Mouse (Mus musculus) spleen, postnatal 10 days (tissue): ENCODE measurements around the gene Gfpt2.

Experiments used
- DNase-seq, 2 experiments: peaks; one replicate each; pipeline ENCODE4 v3.0.0; 2021 to 2022; ENCODE audit warnings: low spot score in 2 of 2

Gfpt2 gene

DNA sequence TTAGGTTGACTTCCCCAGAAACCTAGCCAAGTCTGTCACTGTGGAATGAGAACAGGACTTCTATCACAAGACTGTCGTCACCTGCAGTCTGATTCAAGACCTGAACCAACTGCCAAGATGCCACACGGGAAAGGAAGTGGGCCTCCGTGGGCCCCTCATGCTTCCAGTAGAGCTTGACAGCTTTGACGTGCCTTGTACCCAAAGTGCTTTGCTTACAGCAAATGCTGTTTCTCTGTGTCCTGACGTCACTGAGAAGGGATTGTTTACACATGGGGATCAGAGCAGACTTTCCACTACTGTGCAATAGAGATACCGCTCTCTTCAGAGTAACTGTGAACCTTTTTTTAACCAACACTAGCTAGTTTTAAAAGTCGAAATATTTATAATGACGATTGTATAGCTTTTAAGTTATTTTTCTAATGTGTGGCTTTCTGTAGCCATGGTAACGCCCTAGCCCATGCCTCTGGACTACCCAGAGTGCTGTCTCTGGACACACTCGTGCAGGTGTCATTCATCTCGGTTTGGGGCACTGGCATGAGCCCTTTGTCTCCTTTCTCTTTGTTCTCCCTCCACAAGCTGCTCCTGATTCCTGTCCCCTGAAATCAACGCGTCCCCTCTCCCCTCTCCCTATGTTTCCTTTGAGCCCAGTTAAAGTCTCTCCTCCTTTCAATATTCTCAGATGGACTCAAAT lies 43.9 kb downstream of the Gfpt2 start:
- DNase-seq: no peak

DNA sequence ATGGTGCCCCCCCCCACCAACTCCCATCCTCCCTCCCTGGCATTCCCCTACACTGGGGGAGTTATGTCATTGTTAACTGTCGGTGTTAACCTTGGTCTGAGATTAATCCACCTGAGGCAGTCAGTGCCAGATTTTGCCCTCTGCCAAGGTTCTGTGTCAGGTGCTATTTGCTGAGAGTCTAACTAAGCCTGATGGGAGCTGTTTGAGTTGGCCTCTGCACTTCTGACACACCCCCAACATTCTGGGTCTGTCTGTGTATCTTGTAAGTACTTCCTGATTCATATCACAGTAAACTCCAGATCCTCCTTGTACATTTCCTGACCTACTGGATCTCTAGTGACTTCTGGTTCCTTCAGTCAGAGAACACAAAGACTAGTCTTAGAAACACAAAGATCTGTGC lies 46.7 kb downstream of the Gfpt2 start:
- no peak for DNase-seq

DNA sequence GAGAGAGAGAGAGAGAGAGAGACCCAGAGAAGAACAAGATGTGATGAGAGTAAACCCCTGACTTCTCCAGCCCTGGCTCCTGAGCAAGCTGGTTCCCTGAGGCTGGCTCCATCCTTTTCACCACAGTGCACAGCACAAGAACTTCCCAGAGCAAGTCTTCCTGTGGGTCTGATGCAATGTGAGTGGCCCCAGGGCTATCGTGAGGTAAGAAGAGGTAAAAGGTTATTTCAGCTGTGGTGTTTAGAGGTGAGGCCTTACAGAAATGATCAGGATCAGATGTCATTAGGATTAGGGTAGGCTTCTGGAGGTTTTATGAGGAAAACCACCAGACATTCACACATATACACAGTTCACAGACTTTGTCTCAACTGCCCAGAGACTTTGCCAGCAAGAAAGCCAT lies 47.9 kb downstream of the Gfpt2 start:
- DNase-seq: no peak

DNA sequence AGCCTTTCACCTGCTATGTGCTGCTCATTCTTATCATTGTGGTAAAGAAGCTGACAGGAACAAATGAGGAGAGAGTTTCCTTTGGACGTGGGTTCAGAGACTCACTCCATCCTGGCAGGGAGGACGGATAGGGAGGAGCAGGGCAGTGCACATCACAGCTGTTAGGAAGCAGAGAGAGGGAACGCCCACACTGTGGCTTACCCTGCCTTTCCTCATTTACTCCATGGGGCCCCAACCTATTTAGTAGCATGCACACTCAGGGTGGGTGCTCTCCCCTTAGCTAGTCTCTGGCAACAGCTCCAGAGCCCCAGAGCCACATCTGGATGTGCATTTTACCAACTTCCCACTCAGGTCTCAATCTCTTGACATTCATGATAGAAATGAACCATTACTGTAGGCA lies 48.7 kb downstream of the Gfpt2 start:
- DNase-seq: no peak

DNA sequence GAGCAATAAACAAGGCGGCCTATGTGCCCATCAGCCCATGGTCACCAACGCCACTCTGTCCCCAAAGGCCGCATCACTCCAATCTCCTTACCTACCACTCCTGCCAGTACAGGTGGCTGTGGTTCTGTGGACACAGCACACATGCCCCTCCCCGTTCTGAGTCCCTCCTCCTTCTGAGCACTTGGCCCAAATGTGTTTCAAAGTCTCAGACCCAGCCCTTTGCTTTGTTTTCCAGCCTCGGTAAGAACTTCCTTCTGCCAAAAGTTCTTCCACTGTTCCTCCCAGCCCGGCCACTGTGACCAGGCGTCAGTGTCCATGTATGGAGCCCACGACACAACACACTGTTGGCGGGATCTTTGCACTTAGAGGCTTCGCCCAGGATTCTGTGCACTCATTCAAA lies 50.3 kb downstream of the Gfpt2 start:
- DNase-seq: no peak

DNA sequence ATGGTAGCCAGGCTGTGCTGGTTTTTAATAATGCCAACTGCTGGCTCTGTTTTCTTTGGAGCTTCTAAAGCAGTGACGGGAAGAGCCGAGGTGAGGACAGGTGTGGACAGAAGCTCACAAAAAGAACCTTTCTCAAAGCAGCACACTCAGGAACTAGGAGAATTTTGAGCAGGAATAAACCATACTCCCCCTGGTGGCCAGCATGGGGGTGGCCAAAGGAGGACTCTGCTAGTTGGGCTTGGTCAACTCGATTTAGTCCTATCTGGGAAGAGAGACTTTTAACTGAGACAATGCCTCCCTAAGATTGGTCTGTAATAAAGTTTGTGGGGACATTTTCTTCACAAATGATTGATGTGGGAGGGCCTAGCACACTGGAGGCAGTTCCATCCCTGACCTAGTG lies 51.0 kb downstream of the Gfpt2 start:
- peak; percentile 62 to 79 for DNase-seq

DNA sequence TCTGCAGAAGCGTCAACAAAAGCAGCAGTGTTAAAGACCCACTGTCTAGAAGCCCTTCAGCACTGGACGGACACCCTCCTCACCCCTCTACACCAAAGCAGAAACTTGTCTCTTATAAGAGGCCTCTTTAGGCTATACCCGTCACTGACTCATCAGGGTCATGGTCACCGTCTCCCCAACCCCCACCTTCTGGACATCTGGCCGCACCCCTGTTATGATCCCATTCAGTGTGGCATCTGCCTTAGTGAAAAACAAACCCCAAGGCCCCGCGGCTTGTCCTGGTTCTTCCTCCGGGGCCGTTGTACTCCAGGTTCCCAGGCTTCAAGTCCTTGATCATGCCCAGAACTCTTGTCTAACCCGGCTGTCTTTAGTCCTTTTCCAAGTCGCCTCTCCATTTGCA lies 52.0 kb downstream of the Gfpt2 start:
- no peak for DNase-seq

DNA sequence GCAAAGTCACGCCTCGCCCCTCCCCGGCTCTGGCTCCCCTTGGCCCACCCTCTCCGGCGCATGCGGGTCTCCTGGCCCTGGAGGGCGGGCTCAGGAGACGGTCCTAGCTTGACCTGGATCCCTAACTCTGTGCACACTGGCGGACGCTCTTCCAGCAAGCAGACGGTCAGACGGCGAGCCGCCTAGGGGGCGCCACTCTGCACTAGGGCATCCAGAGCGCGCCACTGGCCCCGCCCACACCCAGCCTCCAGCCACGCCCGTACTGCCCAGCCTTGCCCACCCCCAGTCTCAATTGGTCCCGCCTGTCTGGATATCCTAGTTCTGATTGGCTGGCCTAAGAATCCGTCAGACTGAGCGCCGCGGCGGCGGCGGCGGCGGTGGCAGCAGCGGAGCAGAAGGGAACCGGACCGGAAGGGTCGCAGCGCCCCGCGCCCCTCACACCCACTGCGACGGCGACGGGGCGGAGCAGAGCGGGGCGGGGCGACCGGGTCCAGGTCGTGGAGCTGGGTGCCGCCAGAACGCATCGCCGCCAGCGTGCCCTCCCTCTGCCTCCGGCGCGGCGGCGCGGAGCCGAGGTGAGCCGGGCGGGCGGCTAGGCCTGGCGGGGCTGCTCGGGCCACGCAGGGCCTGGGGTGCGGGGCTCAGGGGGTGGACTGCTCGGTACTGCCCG lies 52.6 kb downstream of the Gfpt2 start, which contains the start of gene Mapk9:
Gene Mapk9, plus strand, starts transcription at position 351 of the 670 bp plus-strand sequence.
- DNase-seq: peak; percentile 96 to 99

DNA sequence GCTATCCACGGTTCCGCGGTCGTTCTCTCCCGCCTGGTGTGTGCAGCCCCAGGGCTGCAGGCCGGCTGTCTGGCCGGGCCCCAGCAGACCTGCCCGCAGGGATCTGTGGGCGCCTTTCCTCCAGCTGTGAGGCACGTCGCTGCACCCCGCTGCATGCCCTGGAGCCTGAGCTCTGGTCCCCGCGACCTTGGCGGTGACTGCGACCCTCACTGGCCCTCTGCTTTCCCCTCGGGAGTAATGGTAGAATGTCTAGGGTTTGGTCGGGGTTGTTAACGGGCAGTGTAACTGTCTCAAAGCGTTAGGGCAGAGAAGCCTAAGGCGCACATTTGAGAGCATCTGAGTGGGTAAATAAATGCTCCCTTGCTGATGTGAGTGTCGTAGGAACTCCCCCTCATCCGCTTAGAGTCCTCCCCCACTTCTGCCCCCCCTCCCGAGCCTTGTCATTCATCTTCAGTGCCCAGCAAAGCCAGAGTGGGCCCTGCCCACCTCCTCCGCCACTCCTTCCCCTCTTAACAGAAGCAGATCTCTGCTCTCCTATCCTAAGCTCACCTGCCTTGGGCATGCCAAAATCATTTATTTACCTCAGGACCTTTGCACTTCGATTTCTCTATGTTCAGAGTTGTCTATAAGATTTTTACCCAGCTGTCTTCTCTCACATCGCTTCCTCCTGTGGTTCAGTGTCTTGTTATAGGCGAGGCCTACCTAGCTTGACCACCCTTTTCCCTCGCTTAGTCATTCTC lies 53.3 kb downstream of the Gfpt2 start:
- DNase-seq: peak in 1 of 2 experiments; percentile 36

DNA sequence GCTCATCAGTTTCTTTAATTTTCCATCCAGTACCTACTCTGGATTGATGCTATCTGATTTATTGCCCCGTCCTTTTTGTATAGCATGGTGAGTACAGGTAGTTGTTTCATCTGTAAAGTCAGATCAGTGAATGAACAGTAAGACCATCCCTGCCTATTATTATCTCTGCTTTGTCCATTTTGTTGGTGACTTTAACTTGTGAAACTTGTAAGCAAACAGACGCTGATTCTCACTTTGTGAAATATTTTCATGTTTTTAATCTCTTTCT lies 53.8 kb downstream of the Gfpt2 start:
- DNase-seq: no peak

DNA sequence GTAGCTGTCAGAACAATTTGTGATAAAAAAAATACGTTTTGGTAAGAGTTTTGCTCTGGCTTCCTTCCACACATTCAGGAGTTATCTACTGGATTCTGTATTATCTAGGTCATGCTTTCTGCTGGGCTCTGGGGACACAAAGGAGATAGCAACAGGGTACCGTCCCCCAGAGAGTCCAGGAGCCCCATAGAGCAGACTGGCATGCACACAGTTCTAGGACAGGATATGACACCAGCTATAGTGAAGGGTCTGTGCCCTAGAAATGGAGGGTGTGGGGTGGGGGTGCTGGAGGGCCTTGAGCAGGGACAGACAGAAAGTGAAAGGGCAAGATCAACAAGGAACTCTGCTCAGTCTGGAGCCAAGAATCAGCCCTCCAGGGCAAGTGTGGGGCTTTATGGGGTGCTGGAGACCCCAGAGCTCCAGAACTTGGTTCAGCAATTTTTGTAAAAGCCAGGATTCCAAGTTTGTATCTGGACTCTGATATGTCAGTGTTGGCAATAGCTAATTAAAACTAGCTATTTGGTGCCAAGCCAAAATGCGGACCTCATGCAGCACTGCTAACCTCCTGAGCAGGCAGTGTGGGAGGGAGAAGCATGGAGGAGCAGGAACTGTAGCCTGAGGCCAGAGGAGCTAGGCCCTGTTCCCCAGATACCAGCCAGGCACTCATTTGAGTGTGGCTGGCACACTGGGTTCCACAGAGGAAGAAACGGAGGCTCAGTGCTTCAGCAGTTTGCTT lies 54.3 kb downstream of the Gfpt2 start:
- DNase-seq: no peak

DNA sequence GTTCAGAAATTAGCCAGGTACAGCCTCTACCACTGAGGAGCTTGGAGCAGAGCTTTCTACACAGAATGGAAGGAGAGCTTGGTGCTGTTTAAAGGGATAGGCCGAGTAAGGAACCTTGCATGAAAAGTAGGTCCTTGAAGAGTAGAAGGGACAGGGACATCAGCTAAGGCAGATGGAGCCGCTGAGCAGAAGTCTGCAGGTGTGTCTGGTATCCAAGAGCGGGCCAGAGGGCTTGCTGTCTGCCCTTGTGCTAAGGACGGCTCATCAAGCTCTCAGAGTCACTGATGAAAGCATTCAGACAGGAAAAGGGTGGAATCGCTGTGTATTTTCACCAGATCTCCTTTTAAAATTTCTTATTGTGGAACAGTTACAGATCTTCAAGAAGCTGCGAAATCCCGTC lies 56.4 kb downstream of the Gfpt2 start:
- DNase-seq: no peak

DNA sequence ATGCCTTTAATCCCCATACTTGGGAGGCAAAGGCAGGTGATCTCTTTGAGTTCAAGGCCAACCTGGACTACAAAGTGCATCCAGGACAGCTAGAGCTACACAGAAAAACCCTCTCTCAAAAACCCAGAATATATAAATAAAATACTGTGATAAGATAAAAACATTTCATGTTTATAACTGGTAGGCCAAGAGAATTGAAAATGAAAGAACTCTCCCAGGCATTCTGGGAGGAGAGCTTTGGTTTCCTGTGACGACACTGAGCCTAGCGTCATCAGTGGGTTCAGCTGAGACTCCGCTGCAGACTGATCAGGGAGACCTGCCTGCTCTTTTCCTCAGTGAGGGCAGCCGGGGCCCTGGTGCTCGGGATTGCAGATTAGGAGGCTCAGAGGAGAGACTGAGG lies 61.2 kb downstream of the Gfpt2 start:
- DNase-seq: no peak

DNA sequence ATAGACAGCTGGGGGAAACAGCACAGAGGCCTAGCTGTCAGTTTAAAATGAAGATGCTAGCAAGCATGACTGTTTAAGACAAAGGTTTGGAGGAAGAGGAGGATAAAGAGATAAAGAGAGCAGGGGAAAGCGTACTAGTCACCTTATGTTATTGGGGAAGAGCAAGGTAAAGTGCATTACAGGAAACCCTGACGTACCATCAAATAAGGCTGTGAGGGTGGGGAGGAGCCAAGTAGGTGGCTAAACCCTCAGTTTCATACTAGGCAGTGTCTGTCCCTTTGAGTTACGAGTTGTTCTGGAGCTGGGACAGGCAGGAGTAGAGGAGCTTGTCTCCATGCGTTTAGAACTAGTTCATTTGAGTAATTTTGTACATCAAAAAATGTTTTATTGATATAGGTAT lies 67.2 kb downstream of the Gfpt2 start:
- no peak for DNase-seq

DNA sequence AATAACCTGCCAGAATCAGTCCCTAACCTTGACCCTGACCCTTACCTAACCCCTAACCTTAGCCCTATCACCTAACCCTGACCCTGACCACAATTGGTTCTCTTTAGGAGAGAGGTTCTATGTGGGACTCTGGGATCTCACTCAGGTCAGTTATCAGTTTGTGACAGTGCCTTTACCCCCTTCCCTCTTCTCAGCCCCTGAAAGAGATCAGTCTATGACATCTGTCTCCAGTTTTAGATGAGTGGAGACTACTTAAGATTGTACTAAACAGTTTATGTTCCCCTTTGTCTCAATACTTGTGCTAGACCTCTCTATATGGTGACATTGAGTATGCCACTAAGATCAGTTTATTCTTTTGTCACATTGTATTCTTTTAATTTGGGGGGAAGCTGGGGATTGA lies 69.9 kb downstream of the Gfpt2 start:
- DNase-seq: no peak

DNA sequence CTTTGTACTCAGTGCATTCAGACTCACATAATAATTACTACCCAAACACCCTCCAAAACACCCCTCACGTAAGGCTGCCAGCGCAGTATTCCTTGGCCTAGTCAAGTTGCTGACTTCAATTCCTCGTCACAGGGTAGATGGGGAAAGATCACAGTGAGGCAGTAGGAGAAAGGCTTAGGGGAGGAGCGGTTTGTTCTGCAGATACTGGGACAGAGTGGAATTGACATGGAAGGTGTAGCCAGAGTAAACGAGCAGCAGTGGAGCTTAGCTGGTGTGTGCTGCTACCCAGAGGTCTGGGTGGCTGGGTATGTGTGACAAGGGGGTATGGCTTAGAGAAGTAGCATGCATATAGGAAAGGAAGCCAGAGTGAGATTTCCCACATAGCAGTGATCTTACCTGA lies 73.3 kb downstream of the Gfpt2 start:
- no peak for DNase-seq

DNA sequence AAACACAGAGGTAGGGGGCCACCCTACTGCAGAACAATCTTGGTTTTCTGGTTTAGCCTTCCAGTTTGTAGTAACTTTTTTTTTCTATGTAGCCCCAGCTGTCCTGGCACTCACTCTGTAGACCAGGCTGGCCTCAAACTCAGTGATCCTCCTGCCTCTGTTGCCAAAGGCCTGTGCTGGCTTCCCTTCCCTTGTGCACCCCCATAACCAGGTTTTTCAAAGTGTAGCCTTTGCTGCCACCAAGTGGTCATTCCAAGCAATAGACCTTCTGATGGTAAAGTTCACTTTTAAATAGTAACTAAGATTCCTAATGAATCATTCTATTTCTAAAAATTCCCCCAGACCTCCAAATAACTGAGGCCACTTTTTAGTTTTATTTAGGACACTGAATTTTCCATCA lies 75.8 kb downstream of the Gfpt2 start:
- DNase-seq: peak in 1 of 2 experiments; percentile 61

DNA sequence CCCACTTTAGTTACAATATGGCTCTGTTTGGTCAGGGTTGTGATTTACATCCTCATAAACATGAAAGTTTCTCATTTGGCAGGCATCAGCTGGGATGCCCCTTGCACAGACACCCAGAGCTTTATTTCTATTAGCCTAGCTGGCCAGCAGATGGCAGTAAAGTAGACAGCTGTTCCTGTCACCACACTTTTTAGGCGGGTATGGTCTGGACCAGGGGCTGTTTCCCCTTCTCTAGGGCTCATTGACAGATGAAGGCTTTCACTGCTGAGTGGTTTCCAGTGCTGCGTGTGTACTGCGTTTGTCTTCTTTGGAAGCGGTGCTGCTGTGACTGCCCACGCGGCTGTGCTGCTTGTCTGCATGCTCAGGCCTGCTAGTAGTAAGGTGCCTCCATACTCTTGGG lies 77.9 kb downstream of the Gfpt2 start:
- DNase-seq: peak; percentile 24 to 66

DNA sequence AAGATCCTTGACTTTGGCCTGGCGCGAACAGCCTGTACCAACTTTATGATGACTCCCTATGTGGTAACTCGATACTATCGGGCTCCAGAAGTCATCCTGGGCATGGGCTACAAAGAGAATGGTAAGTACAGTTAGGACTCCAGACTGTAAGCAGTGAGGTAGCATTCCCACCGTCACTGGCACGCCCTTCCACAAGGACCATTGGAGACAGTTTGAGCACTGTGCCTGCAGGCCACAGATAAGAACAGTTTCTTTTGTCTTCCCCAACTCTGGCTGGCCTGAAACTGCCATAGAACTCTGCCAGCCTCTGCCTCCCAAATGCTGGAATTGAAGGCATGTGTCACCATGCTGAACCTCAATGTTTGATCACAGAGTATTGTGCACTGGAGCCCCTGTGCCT lies 78.8 kb downstream of the Gfpt2 start:
- peak in 1 of 2 experiments; percentile 31 for DNase-seq

DNA sequence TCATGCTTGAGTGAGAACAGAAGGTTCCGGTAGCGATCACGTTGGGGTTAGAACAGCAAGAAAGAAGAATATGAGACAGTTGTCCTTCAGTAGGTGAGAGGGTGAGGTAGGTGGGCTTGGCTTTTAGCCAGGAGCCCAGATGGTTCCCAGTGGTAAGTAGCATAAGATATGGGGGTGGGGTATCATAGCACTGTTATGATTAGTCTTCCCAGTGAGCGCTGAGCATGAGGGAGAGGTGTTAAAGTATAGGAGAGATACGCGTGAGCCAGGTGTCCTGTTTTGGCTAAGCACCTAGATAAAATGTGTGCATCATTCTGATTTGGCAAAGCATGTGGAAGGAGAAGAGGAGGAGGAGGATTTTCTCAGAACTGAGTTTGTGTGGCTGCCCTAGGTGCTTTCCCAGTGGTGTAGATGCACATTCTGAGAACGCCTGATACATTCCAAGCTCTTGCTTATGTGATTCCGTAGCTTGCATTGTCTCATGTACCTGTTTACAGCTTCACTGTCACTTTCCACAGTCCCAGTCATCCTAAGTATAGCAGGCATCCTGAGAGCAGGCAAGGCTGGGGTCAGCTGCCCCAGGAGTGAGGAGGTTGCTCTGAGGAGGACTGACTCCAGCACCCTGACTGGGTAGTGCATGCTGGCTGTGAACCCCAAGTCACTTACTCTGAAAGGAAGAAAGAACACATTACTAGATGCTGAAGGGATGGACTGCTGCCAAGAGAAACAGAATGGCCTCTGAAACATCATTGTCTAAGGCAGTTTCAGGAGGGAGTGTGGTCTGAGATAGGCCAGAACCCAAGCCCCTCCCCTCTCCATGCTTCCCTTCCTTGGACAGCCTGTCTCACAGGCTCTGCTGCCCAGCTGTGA lies 83.2 kb downstream of the Gfpt2 start:
- DNase-seq: no peak

DNA sequence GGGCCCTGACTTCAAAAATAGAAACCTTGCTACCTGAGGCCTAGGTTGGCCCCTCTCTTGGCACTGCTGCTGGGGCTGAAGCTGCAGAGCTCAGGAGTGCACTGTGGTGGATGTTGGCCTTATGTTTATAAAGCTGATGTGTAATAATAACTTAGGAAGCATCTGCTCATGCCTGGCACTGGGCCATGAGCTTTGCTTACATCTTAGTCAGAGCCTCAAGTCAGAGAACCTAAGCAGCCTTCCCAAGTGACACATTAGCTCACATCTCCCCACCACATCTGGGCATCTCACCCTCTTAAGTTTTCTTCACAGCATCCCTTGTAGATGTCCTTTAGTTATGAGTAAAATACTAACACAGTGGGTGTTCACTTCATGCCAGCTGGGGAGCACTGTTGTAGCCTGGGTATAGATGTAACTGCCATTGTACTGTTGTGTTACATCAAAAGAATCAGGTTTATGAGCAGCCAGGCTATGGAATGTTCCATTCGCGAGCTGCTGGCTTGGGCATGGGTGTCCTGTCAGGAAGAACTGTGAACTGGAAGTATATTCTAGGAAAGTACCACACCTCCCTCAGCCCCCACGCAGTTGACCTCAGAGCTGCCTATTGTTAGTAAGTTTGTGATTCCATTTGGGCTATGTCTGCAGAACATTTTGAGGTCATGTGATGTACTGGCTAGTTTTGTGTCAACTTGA lies 86.1 kb downstream of the Gfpt2 start:
- no peak for DNase-seq
